Mouse (Mus musculus) megakaryocyte-erythroid progenitor cell, adult 5-6 weeks (primary cell): ENCODE results near the gene Iqsec1. TPM values are rescaled to one million over a fixed set of nuclear protein-coding genes. Genes with fewer than 3 reads are reported as not detected.
A peak's percentile ranks its signal among the peaks of the same experiment; 100 is the strongest.

Experiments used
- ATAC-seq: replicated peaks from 2 replicates; pipeline ENCODE4 v1.8.0; 2016; ENCODE audit warnings: mild to moderate bottlenecking, inconsistent platforms; ENCODE audit not compliant: severe bottlenecking, poor library complexity, low FRiP score, low TSS enrichment
- total RNA-seq, 2 experiments: library from RNA; stranded (forward) in 1 of 2; stranded (reverse) in 1 of 2; fragments of 200-1000, 215-1000 nt in 1 of 2; fragments of >200 nt in 1 of 2; fragmentation: Nextera tagmentation in 1 of 2; gene quantifications; 2 replicates each; pipeline ENCODE4 v1.2.3; 2014 to 2017

Gene Iqsec1
- total RNA-seq, 2 experiments from 2014 or later: 15.0 to 32.1 TPM

- ATAC-seq: no peak
Measured at GRCm38 (mm10) chr6:90821916-90822602, 166.4 kb downstream of the Iqsec1 start.

DNA sequence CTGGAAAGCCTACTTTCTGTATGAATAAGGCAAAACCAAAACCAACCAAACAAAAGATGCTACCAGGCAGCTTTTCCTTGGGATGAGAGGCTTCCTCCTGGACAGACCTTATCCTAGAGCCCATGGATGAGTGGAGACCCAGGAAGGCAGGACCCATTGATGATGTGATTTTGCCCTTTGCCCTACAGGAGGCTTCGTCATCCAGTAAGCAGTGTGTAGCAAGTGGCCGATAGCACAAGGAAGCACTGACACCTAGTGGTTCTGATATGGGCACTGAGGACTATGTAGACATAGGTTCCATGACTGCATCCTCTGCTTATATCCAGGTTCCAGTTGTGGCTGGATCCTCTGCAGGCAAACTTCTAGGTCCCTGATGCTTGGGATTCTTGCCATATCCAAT is 168.6 kb downstream of the Iqsec1 start:
- ATAC-seq: no peak

DNA sequence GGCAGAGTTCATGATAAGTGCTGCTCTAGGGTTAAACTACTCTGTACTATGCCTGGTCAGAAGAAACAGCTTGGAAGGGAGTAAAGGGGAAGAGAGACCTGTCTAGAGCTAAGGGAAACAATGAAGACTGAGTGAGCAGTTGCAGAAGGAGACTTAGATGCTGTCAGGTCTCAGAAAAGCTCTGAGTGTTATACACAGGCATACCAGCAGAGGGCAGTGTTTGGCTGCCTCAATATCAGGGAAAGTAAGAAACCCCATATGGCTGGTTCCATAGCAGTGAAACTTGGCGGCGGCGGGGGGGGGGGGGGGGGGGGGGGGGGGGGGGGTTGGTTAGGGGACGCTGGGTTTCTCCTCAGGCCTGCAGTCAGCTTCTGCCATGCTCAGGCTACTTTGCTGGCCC is 169.5 kb downstream of the Iqsec1 start:
- 0 out of 2 replicates have a peak, but pooled peaks have one; percentile 13 for ATAC-seq

GRCm38 (mm10) chr6:90816551-90816950 is 171.9 kb downstream of the Iqsec1 start:
- peak; percentile 30; the same call in 1 of the 2 replicates for ATAC-seq

GRCm38 (mm10) chr6:90815341-90815740 is 173.1 kb downstream of the Iqsec1 start:
- ATAC-seq: no peak

DNA sequence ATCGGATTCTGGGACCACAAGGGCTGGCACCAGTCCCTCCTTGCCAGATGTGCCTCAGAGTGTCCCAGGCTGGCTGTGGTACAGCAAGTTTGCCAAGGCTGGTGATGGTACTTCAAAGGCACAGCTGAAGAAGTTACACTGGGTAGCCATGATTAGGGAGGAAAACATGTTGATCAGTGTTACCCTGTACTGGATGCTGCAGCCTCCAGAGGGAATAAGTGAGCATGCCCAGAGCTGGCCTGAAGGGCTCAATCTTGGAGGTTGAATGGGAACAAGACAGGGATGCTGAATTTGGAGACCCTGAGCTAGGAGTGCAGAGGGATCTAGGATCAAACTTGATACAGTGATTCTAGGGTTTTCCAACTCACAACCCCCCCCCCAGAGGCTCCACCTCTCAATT is 175.0 kb downstream of the Iqsec1 start:
- no peak for ATAC-seq

DNA sequence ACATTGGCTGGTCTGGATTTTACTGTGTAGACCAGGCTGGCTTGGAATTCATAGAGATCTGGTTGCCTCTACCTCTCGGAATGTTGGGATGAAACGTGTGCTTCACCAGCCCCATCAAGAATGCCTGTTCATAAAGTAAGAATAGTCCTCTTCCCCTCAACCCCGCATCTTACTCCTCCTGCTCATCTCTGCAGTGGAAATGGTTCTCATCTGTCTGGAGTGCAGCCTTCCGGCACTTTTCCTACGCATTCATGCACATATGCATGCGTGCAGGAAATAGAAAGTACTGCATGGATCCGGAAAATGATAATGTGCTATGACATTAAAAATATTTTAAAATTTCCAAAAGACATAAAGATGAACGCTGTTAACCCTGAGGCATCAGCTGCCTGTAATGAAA is 175.9 kb downstream of the Iqsec1 start:
- no peak for ATAC-seq

- no peak for ATAC-seq
Measured at GRCm38 (mm10) chr6:90812072-90812471, 176.4 kb downstream of the Iqsec1 start.

DNA sequence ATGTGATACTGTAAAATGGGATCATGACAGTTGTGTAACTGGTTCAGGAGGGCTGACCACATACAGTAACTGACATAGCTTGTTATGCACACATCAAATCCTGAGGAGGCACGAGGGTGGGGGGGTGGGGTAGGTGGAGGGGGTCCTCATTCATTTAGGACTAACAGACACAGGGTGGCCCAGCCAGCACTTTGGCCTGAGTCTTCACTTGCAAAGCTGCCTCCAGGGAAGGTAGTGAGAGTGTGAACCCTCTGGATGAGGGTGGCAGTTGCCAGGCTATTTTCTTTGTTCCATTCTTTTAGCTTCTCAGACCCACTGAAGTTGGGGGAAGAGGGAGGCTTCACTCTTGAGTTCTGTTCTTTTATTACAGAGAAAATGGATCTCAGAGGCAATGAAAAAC is 177.9 kb downstream of the Iqsec1 start:
- ATAC-seq: no peak

DNA sequence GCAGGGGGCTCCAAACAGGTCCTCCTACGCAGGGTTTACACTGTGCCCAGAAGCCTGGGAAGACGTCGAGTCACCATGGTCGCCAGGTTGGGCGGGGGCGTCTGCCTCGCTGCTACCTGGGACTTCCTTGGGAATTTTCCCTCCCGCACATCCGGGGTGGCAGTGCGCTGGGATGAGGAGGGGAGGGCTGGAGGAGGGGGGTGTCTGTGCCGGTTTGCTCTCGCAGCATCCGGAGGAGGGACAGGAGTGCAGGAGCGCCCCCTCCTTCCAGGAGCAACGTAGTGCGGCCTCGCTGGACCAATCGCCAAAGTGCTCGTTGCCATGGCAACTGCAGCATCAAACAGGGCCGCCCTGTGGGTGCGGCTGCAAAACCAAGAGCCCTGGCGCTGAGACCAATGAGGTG is 178.5 kb downstream of the Iqsec1 start:
- 0 out of 2 replicates have a peak, but pooled peaks have one; percentile 19 for ATAC-seq

GRCm38 (mm10) chr6:90809077-90809840 is 179.2 kb downstream of the Iqsec1 start:
- ATAC-seq: no peak

GRCm38 (mm10) chr6:90808544-90808943 is 179.9 kb downstream of the Iqsec1 start:
- 0 out of 2 replicates have a peak, but pooled peaks have one; percentile 39 for ATAC-seq

DNA sequence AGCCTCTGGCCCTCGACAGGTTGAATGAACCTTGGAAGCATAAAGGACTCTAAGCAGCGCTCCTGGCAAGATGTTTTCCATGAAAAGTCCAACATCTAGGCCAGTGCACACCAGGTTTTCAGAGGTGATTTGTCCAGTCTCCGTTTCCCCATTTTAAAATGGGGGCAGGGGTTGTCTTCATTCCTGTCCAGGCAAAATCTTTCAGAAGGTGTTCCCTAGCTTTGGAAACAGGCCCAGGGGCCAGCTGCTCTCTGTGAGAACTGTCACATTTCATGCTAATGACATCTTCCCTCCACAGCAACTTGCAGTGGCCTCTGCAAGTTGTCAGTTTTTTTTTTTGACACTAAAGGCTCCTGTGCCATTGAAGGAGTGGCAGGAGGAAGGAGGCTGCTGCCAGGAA is 180.4 kb downstream of the Iqsec1 start:
- ATAC-seq: no peak

DNA sequence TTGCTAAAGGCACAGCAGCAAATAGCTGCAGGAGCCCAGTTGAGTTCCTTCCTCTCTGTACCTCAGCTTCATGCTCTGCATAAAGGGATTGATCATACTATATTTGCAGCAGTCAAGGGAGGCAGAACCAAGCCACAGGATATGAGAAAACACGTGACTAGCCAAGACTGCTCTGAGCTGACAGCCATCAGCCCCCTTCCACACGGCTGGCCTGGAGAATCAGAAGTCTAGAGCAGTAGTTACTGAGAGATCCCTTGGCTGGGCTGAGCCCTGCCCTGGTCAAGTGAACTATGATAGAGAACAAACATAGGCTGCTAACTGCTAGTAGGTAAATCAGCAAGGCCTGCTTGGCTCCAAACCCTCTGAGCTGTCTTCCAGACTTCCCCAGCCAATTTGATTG is 180.9 kb downstream of the Iqsec1 start:
- ATAC-seq: no peak

GRCm38 (mm10) chr6:90806743-90807142 is 181.7 kb downstream of the Iqsec1 start:
- no peak for ATAC-seq

GRCm38 (mm10) chr6:90805101-90805500 is 183.4 kb downstream of the Iqsec1 start:
- no peak for ATAC-seq

DNA sequence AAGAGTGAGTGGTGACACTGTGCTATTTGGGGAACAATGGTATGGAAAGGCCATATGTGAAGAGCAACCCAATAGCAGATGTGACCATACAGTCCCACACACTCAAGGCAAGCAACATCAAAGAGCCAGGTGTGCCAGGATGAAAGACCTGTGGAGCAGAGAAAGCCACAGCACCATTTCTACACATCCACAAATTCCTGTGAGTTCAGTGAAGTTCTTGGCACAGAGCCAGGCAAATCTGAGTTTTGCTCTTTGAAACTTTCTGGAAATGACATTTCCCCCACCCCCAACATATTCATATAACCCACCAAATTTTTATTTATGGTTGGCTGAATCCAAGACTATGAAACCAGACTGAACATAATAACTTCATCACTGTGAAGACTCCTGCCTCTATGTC is 183.8 kb downstream of the Iqsec1 start:
- no peak for ATAC-seq

DNA sequence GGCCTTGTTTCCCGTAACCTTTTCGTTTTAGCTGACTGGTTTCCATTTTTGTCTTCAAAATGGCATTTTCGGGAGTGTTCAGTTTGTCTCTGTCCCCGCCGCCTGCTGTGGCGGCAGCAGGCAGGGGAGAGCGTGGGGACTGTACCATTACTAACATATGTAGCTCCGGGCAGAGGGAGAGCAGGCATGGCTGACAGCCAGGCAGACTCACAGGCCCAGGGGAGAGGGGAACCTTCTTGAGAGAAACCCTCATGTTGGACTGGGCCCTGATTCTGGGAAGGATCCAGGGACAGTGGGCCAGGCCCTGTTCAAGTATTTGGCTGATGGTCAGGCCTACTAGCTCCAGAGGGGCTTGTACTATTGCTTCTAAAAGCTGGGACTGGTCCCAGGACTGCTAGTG is 185.9 kb downstream of the Iqsec1 start:
- no peak for ATAC-seq

DNA sequence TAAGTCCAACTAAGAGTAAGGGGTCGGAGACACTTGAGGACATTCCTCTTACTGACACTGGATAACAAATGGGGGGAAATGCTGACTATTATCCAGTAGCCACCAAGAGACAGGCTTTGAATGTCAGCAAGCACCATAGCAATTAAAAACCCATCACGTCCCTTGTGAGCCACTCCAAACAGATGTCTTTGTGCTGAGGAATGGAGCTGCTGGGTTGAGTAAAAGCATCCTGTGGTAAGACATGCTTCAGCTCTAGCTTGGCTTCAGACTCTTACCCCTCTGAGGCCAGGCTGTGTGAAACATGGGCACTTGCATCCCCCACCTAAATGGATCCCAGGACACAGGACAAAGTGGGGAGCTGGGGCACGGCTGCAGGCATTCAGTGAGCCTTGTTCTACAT is 186.4 kb downstream of the Iqsec1 start:
- no peak for ATAC-seq

DNA sequence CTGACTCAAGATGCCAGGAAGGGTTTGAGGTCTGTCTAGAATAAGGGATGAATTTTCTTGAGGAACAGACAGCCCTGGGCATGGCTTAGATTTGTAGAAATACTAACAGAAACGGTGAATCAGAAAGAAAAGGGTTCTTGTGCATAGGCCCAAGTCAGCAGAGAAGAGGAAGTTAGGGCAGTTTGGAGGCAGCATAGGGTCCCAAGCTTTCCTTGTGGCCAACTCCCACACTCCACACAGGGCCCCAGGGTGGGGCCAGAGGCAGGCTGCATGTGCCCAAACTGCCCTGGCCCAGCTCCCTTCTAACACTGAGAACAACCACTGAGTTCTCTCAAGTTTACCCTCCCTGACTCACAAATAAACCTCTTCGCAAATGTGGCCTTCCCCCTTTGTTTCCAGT is 187.7 kb downstream of the Iqsec1 start:
- ATAC-seq: no peak

GRCm38 (mm10) chr6:90799116-90799515 is 189.4 kb downstream of the Iqsec1 start:
- ATAC-seq: no peak
